Mouse (Mus musculus) midbrain, embryonic 11.5 days (tissue): ENCODE measurements around the gene Cmss1. TPM values are rescaled to one million over a fixed set of nuclear protein-coding genes. Genes with fewer than 3 reads are reported as not detected.

Experiments
- ATAC-seq: fragments of 200-750 bp; cut with Nextera tagmentation; 2 replicates; pipeline ENCODE4 v1.8.0; 2017; ENCODE audit warnings: moderate TSS enrichment, moderate library complexity; ENCODE audit not compliant: low FRiP score
- DNase-seq: peaks from one replicate; pipeline ENCODE4 v3.0.0; 2015; ENCODE audit warnings: low spot score; ENCODE audit errors: missing footprints
- H3K27ac ChIP-seq: fragments of 300-500 bp; sonication (generic); 2 replicates; pipeline ENCODE4 v1.5.1; 2014; ENCODE audit warnings: low read depth, low read length
- H3K27me3 ChIP-seq: fragments of 300-500 bp; sonication (generic); 2 replicates; pipeline ENCODE4 v1.6.1; 2014; ENCODE audit warnings: mild to moderate bottlenecking, low read length, moderate library complexity, mixed read lengths; ENCODE audit not compliant: control insufficient read depth, insufficient read depth
- H3K36me3 ChIP-seq: fragments of 300-500 bp; sonication (generic); 2 replicates; pipeline ENCODE4 v1.6.1; 2014; ENCODE audit warnings: mild to moderate bottlenecking, low read length, moderate library complexity, mixed read lengths; ENCODE audit not compliant: control insufficient read depth, insufficient read depth
- H3K4me1 ChIP-seq: fragments of 300-500 bp; sonication (generic); 2 replicates; pipeline ENCODE4 v1.6.1; 2014; ENCODE audit warnings: low read length; ENCODE audit not compliant: control insufficient read depth, insufficient read depth
- H3K4me2 ChIP-seq: fragments of 300-500 bp; sonication (generic); 2 replicates; pipeline ENCODE4 v1.6.1; 2014; ENCODE audit warnings: mild to moderate bottlenecking, moderate library complexity
- H3K4me3 ChIP-seq: fragments of 300-500 bp; sonication (generic); 2 replicates; pipeline ENCODE4 v1.5.1; 2014; ENCODE audit warnings: low read depth, low read length
- H3K9ac ChIP-seq: fragments of 300-500 bp; sonication (generic); 2 replicates; pipeline ENCODE4 v1.6.1; 2014; ENCODE audit warnings: low read length
- H3K9me3 ChIP-seq: fragments of 300-500 bp; sonication (generic); 2 replicates; pipeline ENCODE4 v1.6.1; 2016; ENCODE audit warnings: low read length; ENCODE audit not compliant: control insufficient read depth
- WGBS: fragments of 180-500 bp; shearing (Covaris S2); extraction: QIAGEN DNeasy Blood & Tissue Kit; methylation state at CpG from one replicate; pipeline ENCODE4 v1.1.7; 2014; 5-methylcytosine and 5-hydroxymethylcytosine counted together
- polyA plus RNA-seq: library from polyadenylated mRNA; unstranded; fragments of >200 nt; fragmentation: Nextera tagmentation; extraction: Ambion mirVana; gene quantifications from 2 replicates; pipeline ENCODE4 v1.2.1, GENCODE M21; 2014

The Cmss1 gene
- polyA plus RNA-seq, 1 experiment from 2014 or later = 56.3 TPM

DNA sequence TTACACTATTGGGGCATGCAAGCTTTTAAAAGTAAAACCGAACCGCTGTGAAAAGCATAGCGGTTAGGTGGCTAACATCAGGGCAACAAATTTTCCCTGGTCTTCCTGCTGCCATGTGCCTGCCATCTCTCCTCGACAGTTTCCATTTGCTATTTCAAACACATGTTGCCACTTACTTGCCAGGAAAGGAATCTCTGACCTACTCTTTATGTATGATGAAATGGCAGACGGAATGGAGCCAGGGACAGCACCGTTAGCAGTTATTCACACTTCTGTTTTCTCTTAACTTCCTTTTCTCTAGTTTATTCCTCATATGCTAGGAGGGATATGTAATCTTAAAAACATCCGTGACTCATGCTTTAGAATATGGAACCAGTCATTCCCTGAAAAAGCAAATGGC lies 70.2 kb downstream of the Cmss1 start:
- Histone ChIP-seq H3K27me3 (no peaks in the 10 kb centered on the region), H3K9me3 (no peaks in the 10 kb centered on the region), H3K36me3 (no peaks in the 10 kb centered on the region), H3K4me1 (no peaks in the 10 kb centered on the region), H3K4me2 (no peak overlapping the region), H3K4me3 (no peak overlapping the region), H3K9ac (no peak overlapping the region), H3K27ac (no peak overlapping the region)
- ATAC-seq = no peak
- 91% methylated on average over 7 of the region's 7 CpGs for WGBS
- DNase-seq = no peak

DNA sequence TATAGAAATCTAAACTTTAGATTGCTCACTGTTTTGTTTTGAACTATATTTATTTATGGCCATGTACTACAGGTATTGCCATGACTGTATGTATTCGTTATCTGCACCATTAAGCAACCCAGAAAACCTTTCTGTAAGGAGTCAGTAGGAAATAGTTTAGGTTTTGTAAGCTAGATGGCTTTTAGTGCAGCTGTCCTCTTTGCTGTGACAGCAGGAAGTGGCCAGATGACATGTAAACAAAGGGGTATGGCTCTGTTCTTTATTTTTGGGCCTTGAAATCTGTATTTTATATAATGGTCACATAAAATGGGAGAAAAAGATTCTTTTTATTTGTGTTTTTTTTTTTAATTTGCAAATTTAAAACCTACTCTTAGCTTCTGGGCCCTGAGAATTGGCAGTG lies 71.9 kb downstream of the Cmss1 start:
- Histone ChIP-seq H3K9me3 (no peaks in the 10 kb centered on the region), H3K4me3 (no peak overlapping the region), H3K4me1 (no peaks in the 10 kb centered on the region), H3K27ac (no peak overlapping the region), H3K9ac (no peak overlapping the region), H3K36me3 (no peaks in the 10 kb centered on the region), H3K4me2 (no peak overlapping the region), H3K27me3 (no peaks in the 10 kb centered on the region)
- 77% methylated on average over 1 of the region's 1 CpGs for WGBS
- DNase-seq = no peak
- ATAC-seq = no peak

DNA sequence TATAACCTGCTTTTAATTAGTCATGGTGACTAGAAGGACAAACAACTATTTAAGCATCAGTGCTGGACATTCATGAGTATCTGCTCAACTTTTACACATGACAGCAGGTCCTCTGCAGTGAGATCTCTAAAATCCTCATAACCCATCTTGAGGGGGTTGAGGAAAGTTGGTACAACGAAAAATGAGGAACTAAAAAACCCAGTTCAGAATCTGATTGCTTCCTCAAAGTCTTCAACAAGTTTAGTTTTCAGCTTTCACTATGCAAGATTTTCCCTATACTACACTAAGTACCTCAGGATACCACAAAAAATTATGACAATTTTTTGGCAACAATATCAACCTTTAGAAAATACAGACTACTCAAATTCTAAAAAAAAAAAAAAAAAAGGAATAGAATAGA lies 72.3 kb downstream of the Cmss1 start:
- Histone ChIP-seq H3K36me3 (no peaks in the 10 kb centered on the region), H3K4me2 (no peak overlapping the region), H3K4me1 (no peaks in the 10 kb centered on the region), H3K27ac (no peak overlapping the region), H3K9me3 (no peaks in the 10 kb centered on the region), H3K27me3 (no peaks in the 10 kb centered on the region), H3K4me3 (no peak overlapping the region), H3K9ac (no peak overlapping the region)
- ATAC-seq (no peak), DNase-seq (no peak)
- 79% methylated on average over 1 of the region's 1 CpGs for WGBS

DNA sequence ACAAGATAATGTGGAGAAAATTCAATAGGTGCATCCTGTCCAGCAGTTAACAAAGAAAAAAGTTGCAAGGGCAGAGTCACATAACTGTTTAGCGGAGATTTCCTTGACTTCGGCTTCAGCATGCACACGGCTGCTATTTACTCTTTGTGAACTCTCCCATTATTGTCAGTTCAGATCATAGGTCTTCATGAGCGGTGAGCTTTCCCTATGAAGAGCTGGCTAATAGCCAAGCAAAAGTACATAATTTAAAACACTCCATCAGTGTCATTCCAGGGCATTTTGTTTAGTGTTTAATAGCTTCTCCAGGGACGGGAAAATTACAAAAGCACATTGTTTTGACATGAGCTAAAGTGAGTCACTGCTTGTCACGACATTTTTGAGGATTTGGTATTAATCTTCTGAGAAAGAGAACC lies 74.6 kb downstream of the Cmss1 start:
- WGBS = 72% methylated on average over 6 of the region's 6 CpGs
- Histone ChIP-seq H3K4me1 (no peaks in the 10 kb centered on the region), H3K36me3 (no peaks in the 10 kb centered on the region), H3K27me3 (no peaks in the 10 kb centered on the region), H3K9ac (no peak overlapping the region), H3K27ac (no peak overlapping the region), H3K9me3 (no peaks in the 10 kb centered on the region), H3K4me2 (no peak overlapping the region), H3K4me3 (no peak overlapping the region)
- no peak for ATAC-seq
- peak; percentile 70 for DNase-seq

DNA sequence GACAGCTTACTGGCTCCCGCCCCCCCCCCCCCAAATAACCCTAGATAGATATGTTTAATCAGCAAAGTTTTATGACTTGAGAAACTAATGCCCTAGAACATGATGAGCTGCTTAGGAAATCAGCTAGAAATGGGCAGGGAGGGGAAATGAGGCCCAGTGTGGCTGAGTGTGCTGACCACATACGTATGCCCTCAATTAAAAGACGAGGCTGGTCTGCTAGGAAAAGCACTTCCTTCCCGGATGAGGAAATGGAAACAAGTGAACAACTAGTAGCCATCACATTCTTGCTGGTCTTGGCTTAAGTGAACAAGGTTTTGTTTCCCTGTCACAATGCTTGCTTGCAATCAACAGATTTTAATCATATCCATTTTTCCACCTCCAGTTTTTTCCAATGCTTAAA lies 76.1 kb downstream of the Cmss1 start:
- Histone ChIP-seq H3K4me1 (no peaks in the 10 kb centered on the region), H3K9ac (no peak overlapping the region), H3K27ac (no peak overlapping the region), H3K9me3 (no peaks in the 10 kb centered on the region), H3K27me3 (no peaks in the 10 kb centered on the region), H3K4me2 (no peak overlapping the region), H3K4me3 (no peak overlapping the region), H3K36me3 (no peaks in the 10 kb centered on the region)
- 86% methylated on average over 4 of the region's 4 CpGs for WGBS
- DNase-seq = peak; percentile 72
- ATAC-seq = no peak

DNA sequence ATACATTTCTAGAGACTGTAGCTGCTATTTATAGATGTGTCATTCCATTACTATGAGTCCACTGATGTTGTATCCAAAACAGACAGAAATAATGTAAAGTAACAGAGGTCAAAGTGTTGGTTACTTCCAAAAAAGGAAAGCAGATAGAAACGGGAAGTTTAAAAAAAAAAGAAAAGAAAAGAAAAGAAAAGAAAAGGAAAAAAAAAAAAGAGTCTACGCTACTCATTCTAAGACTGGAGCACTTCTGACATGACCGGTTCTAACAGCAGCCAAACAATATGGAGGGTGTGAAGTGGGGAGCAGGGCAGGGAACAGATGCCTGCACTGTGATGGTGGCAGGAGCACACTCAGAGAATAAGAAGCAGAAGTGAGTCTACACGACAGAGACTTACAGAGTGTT lies 78.2 kb downstream of the Cmss1 start:
- no peaks in the 10 kb centered on the region for H3K9me3 ChIP-seq
- no peak for DNase-seq
- no peaks in the 10 kb centered on the region for H3K27me3 ChIP-seq
- no peak overlapping the region for H3K9ac ChIP-seq
- H3K4me2 ChIP-seq = no peak overlapping the region
- H3K27ac ChIP-seq = no peak overlapping the region
- no peak for ATAC-seq
- WGBS = 79% methylated on average over 4 of the region's 4 CpGs
- H3K4me1 ChIP-seq = no peaks in the 10 kb centered on the region
- H3K36me3 ChIP-seq = no peaks in the 10 kb centered on the region
- H3K4me3 ChIP-seq = no peak overlapping the region

DNA sequence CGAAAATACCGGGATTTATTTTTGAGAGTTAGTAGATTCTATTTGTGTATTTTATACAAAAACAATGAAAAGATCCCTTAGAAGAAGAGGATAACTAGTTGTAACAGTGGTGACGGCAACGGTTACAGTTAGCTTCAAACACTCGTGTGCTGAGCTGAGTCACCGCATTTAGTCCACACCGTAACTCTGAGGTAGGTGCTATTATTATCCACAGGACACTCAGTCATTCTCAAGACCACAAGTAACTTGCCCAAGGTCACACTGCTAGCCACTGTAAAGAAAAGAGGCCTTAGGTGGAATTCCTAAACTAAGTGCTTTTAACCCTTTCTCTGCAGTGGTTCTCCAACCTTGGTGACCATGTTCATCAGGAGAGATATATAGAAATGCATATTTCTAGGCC lies 79.8 kb downstream of the Cmss1 start:
- H3K9ac ChIP-seq = no peak overlapping the region
- no peaks in the 10 kb centered on the region for H3K36me3 ChIP-seq
- WGBS = 95% methylated on average over 7 of the region's 7 CpGs
- H3K4me3 ChIP-seq = no peak overlapping the region
- ATAC-seq (no peak), DNase-seq (no peak)
- H3K27ac ChIP-seq = no peak overlapping the region
- H3K9me3 ChIP-seq = no peaks in the 10 kb centered on the region
- H3K4me2 ChIP-seq = no peak overlapping the region
- no peaks in the 10 kb centered on the region for H3K27me3 ChIP-seq
- no peaks in the 10 kb centered on the region for H3K4me1 ChIP-seq

DNA sequence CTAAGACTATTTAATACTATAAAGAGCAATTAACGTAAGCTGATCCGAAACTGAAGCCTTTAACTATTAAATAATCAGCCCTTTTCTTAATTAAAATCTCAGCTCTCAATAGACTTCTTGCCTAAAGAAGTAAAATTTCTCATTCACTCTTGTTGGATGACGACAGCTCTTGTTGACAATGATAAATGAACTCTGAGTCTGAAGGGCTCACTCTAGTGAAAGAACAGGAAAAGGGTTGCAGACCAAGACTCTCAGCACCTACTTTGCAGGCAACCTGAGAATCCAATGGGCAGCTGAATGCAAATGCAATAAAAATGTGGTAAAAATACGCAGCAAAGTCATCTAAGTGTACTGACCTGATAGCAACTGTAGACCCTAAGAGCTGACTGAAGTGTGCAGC lies 81.2 kb downstream of the Cmss1 start:
- no peaks in the 10 kb centered on the region for H3K36me3 ChIP-seq
- H3K27me3 ChIP-seq = no peaks in the 10 kb centered on the region
- H3K9ac ChIP-seq = no peak overlapping the region
- ATAC-seq (no peak), DNase-seq (no peak)
- no peaks in the 10 kb centered on the region for H3K4me1 ChIP-seq
- H3K4me2 ChIP-seq = no peak overlapping the region
- no peaks in the 10 kb centered on the region for H3K9me3 ChIP-seq
- no peak overlapping the region for H3K4me3 ChIP-seq
- WGBS = 90% methylated on average over 4 of the region's 4 CpGs
- no peak overlapping the region for H3K27ac ChIP-seq

DNA sequence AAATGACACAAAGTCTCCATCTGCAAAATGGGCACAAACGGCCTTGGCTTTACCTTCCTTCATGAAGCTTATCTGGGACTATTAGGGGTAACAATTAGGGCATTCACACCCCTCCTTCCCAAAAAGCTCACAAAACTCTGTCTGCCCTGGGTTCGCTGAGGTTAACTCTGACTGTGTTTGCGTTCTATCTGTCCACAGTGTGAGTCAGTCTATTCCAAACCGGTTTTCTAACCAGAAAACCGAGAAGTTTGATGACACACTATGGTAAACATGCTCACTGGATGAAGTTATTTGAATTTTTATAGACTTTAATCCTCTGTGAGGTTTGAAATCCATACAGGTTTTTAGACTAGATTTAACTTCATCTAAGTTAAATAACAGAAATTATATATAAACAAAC lies 81.6 kb downstream of the Cmss1 start:
- ATAC-seq (no peak), DNase-seq (no peak)
- WGBS = 90% methylated on average over 5 of the region's 5 CpGs
- Histone ChIP-seq H3K36me3 (no peaks in the 10 kb centered on the region), H3K4me2 (no peak overlapping the region), H3K4me1 (no peaks in the 10 kb centered on the region), H3K4me3 (no peak overlapping the region), H3K27me3 (no peaks in the 10 kb centered on the region), H3K27ac (no peak overlapping the region), H3K9me3 (no peaks in the 10 kb centered on the region), H3K9ac (no peak overlapping the region)

DNA sequence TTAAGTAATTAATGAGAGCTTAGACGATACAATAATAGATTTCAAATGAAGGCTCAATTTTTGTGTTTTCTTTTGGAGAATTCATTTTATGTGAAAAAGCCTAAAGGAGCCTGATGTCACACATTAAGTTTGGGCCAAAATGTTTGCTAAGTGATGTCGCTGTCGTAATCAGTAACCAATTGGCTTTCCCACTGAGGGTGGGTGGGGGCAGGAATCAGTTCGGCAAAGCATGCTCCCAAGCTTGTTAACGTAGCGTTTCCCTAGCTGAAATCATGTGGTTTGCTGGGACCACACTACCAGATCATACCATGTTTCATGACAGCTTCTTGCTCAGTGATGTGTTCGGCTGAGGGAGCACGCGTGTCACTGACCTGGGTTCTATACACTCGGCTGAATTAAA lies 91.0 kb downstream of the Cmss1 start:
- Histone ChIP-seq H3K36me3 (no peaks in the 10 kb centered on the region), H3K9ac (no peak overlapping the region), H3K27ac (no peak overlapping the region), H3K4me3 (no peak overlapping the region), H3K4me2 (no peak overlapping the region), H3K27me3 (no peaks in the 10 kb centered on the region), H3K9me3 (no peaks in the 10 kb centered on the region), H3K4me1 (no peaks in the 10 kb centered on the region)
- DNase-seq (no peak), ATAC-seq (no peak)
- WGBS = 90% methylated on average over 10 of the region's 10 CpGs
